Mouse (Mus musculus): ENCODE data around the gene Cirbp.

DNA sequence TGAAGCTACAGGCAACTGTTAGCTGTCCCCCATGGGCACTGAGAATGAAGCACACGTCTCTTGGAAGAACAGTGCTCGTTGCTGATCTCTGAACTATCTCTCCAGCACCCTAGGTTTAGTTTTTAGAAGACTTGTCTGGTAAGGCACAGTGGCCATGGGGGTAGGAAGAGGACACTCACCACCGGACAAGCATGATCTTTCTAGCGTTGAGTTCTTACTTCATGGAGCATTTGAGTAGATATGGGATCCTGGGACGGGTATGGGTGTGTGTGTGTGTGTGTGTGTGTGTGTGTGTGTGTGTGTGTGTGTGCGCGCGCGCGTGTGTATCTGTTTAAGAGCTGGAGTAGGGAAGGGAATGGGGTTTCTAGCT lies 25.1 kb upstream of the Cirbp start, which contains the start of gene Cbarp:
- no peak for TF ChIP-seq CTCF (IDR thresholded peaks at IDR 0.05; ENCODE audit: insufficient read depth, low read length)
- no peak for TF ChIP-seq POLR2A (IDR thresholded peaks at IDR 0.05; ENCODE audit: borderline replicate concordance, extremely low read depth, low read depth, low read length)
